Comparison of ENCODE assay signal across 26 mouse cellular contexts in the genomic region with DNA sequence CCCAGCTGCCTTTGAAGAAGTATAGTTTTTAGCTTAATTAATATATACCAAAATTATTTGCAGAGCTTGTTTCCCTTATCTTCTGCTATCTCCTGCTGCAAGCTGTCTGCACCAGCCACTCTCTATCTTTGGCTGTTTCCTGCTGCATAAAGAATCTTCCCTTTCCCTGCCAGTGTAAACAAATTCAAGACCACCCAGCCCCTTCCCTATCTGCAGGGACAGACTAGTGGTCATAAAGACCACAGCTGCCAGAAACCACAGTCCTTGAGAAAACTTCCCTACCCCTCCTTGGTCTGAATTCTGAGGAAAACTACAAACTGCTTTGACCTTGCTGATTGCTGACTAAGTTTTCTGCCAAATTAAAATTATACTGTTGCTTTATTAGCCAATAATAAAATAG. TPM values are rescaled to one million over a fixed set of nuclear protein-coding genes. Genes with fewer than 3 reads are reported as not detected.
DNase-seq lines count a peak whose midpoint lies in the region; ATAC-seq and TF ChIP-seq lines count a peak whose summit lies in the region.
"Had no signal": no experiment of that assay in that cellular context is flagged by ENCODE, and none has a peak within 500 bp of the region (broad histone marks: within the 10 kb centered on the region; RNA-seq: fewer than 3 reads in every experiment).

No protein-coding gene starts in this region.

- H3K9ac ChIP-seq in kidney, embryonic 16.5 days (replicated peaks; ENCODE audit: low read length): no peak overlapping the region
- H3K9ac ChIP-seq in lung, embryonic 15.5 days: no peak overlapping the region
- no peak overlapping the region for H3K9ac ChIP-seq in lung, postnatal 0 days (replicated peaks; ENCODE audit: low read depth)
- H3K9ac ChIP-seq: hindbrain, embryonic 13.5 days; liver, embryonic 14.5 days; midbrain, embryonic 15.5 days; neural tube, embryonic 15.5 days had no signal

- H3K27me3 ChIP-seq in kidney, embryonic 16.5 days (ENCODE audit: insufficient read depth, low read length): no peaks in the 10 kb centered on the region
- H3K27me3 ChIP-seq in lung, embryonic 15.5 days: no peaks in the 10 kb centered on the region
- no peaks in the 10 kb centered on the region for H3K27me3 ChIP-seq in lung, postnatal 0 days (replicated peaks; ENCODE audit: insufficient read depth, low read length)
- H3K27me3 ChIP-seq: CH12.LX; hindbrain, embryonic 13.5 days; midbrain, embryonic 15.5 days; neural tube, embryonic 15.5 days had no signal

- no peak for TF ChIP-seq CTCF in lung, postnatal 0 days (IDR thresholded peaks at IDR 0.05)

- no peak overlapping the region for H3K4me3 ChIP-seq in kidney, embryonic 16.5 days (ENCODE audit: low read length)
- H3K4me3 ChIP-seq in lung, embryonic 15.5 days: no peak overlapping the region
- H3K4me3 ChIP-seq in lung, postnatal 0 days (ENCODE audit: low read depth, low read length): no peak overlapping the region
- H3K4me3 ChIP-seq: hindbrain, embryonic 13.5 days; midbrain, embryonic 10.5 days; midbrain, embryonic 15.5 days; neural tube, embryonic 15.5 days had no signal

- H3K4me1 ChIP-seq in kidney, embryonic 16.5 days (ENCODE audit: insufficient read depth, low read length): no peaks in the 10 kb centered on the region
- no peaks in the 10 kb centered on the region for H3K4me1 ChIP-seq in lung, embryonic 15.5 days
- H3K4me1 ChIP-seq in lung, postnatal 0 days (ENCODE audit: insufficient read depth, low read depth, low read length): no peaks in the 10 kb centered on the region
- H3K4me1 ChIP-seq: hindbrain, embryonic 13.5 days; midbrain, embryonic 10.5 days; midbrain, embryonic 15.5 days; neural tube, embryonic 15.5 days had no signal

- H3K9me3 ChIP-seq in kidney, embryonic 16.5 days (ENCODE audit: low read length): peaks cover 4% of the 10 kb centered on the region; the same call in 1 of the 2 replicates
- no peaks in the 10 kb centered on the region for H3K9me3 ChIP-seq in lung, embryonic 15.5 days
- no peaks in the 10 kb centered on the region for H3K9me3 ChIP-seq in lung, postnatal 0 days (ENCODE audit: low read length)
- H3K9me3 ChIP-seq: hindbrain, embryonic 13.5 days; midbrain, embryonic 10.5 days; midbrain, embryonic 15.5 days; neural tube, embryonic 15.5 days had no signal

- DNase-seq in kidney, postnatal 36 days: no peak
- DNase-seq in lung, postnatal 0 days (ENCODE audit: low spot score): no peak
- DNase-seq in MEL-GATA-1-ER (ENCODE audit: extremely low read depth, low read depth): peak; percentile 27
- DNase-seq: adrenal gland, adult 8-10 months; cerebellum, adult 2 months; cerebellum, postnatal 14 days; gastrocnemius, postnatal 25 days; heart, adult 18-20 months; heart, postnatal 4 days; liver; lung, postnatal 10 days; right cerebral cortex, adult 18-20 months; right cerebral cortex, postnatal 4 days had no signal

- no peak for TF ChIP-seq EP300 in lung, postnatal 0 days (IDR thresholded peaks at IDR 0.05)

- H3K4me2 ChIP-seq in kidney, embryonic 16.5 days (replicated peaks; ENCODE audit: low read depth, low read length): no peak overlapping the region
- H3K4me2 ChIP-seq in lung, embryonic 15.5 days: no peak overlapping the region
- no peak overlapping the region for H3K4me2 ChIP-seq in lung, postnatal 0 days (replicated peaks; ENCODE audit: low read depth, low read length)
- H3K4me2 ChIP-seq: heart, embryonic 11.5 days; hindbrain, embryonic 13.5 days; midbrain, embryonic 15.5 days; neural tube, embryonic 15.5 days had no signal

- peaks cover 9% of the 10 kb centered on the region; the same call in 1 of the 2 replicates for H3K36me3 ChIP-seq in kidney, embryonic 16.5 days (ENCODE audit: insufficient read depth, low read length)
- no peaks in the 10 kb centered on the region for H3K36me3 ChIP-seq in lung, embryonic 15.5 days
- H3K36me3 ChIP-seq in lung, postnatal 0 days (ENCODE audit: insufficient read depth, low read length): no peaks in the 10 kb centered on the region
- H3K36me3 ChIP-seq: midbrain, embryonic 15.5 days; neural tube, embryonic 15.5 days had no signal

- ATAC-seq in kidney, embryonic 16.5 days (ENCODE audit: low FRiP score, low TSS enrichment): peak; percentile 61
- peak; percentile 49; the same call in 1 of the 2 replicates for ATAC-seq in lung, embryonic 15.5 days (ENCODE audit: borderline replicate concordance, extremely low read depth, low FRiP score, low TSS enrichment)
- ATAC-seq in lung, postnatal 0 days: no peak
- ATAC-seq in megakaryocyte progenitor cell, adult 5-6 weeks (replicated peaks; ENCODE audit: poor library complexity): peak; percentile 37; the same call in 1 of the 2 replicates
- ATAC-seq: forebrain, embryonic 14.5 days; intestine, embryonic 16.5 days; midbrain, embryonic 15.5 days had no signal

- no peak overlapping the region for H3K27ac ChIP-seq in kidney, embryonic 16.5 days (ENCODE audit: low read length)
- peak overlapping the region; percentile 29; the same call in 1 of the 2 replicates for H3K27ac ChIP-seq in lung, embryonic 15.5 days
- no peak overlapping the region for H3K27ac ChIP-seq in lung, postnatal 0 days (ENCODE audit: low read length)
- H3K27ac ChIP-seq: hindbrain, embryonic 13.5 days; liver, embryonic 14.5 days; midbrain, embryonic 10.5 days; midbrain, embryonic 15.5 days; neural tube, embryonic 15.5 days; stomach, postnatal 0 days had no signal

RNA-seq across cellular contexts. Expression of a gene that starts 44.2 kb away (rescaled TPM):
- 39.8 and 43.5 TPM in 2 replicates for polyA plus RNA-seq in kidney, embryonic 16.5 days (2015; fragmentation: Nextera tagmentation; extraction: Ambion mirVana)
- polyA plus RNA-seq in lung, embryonic 15.5 days (2015; fragmentation: Nextera tagmentation; extraction: Ambion mirVana): 43.4 and 44.0 TPM in 2 replicates
- 19.6 and 21.5 TPM in 2 replicates for polyA plus RNA-seq in lung, postnatal 0 days (2015; fragmentation: Nextera tagmentation; extraction: Ambion mirVana)
- 0.64 and 1.2 TPM in 2 replicates for total RNA-seq in megakaryocyte progenitor cell, adult 5-6 weeks (2015)
- total RNA-seq in megakaryocyte progenitor cell, adult 5-6 weeks (2017): 0.47 and 0.75 TPM in 2 replicates
